ENCODE assay signal across 7 mouse cellular contexts in the genomic region with DNA sequence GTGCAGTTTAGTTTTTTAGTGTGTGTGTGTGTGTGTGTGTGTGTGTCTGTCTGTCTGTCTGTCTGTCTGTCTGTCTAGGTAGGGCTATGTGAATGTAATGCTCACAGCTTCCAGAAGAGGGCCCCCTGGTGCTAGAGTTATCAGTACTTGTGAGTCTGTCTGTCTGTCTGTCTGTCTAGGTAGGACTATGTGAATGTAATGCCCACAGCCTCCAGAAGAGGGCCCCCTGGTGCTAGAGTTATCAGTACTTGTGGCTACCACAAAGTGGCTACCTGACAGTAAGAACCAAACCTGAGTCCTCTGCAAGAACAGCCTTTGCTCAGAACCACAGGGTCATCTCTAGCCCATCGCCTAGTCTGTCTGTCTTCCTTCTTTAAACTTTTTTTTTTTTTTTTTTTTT. TPM values are rescaled to one million over a fixed set of nuclear protein-coding genes. Genes with fewer than 3 reads are reported as not detected.
DNase-seq lines count a peak whose midpoint lies in the region; ATAC-seq and TF ChIP-seq lines count a peak whose summit lies in the region.

No protein-coding gene starts in this region.

- no peak for TF ChIP-seq POLR2A in testis, adult 2 months (IDR thresholded peaks at IDR 0.05; ENCODE audit: control insufficient read depth, low read depth, low read length)

- H3K27ac ChIP-seq in testis, adult 2 months (ENCODE audit: control insufficient read depth, insufficient read depth, low read depth, low read length): no peak overlapping the region
- no peak overlapping the region for H3K27ac ChIP-seq in liver, embryonic 13.5 days

- H3K4me2 ChIP-seq in liver, embryonic 13.5 days: no peak overlapping the region

- H3K4me1 ChIP-seq in testis, adult 2 months (ENCODE audit: control insufficient read depth, insufficient read depth, low read length): no peaks in the 10 kb centered on the region
- H3K4me1 ChIP-seq in liver, embryonic 13.5 days (replicated peaks): peaks cover 22% of the 10 kb centered on the region

- no peaks in the 10 kb centered on the region for H3K27me3 ChIP-seq in testis, adult 2 months (ENCODE audit: control insufficient read depth, insufficient read depth, low read length)
- H3K27me3 ChIP-seq in liver, embryonic 13.5 days: no peaks in the 10 kb centered on the region

- WGBS in liver, embryonic 13.5 days (ENCODE audit: insufficient replicate concordance): 60% methylated on average over 1 of the region's 1 CpGs

- peak; percentile 76 for ATAC-seq in erythroblast, adult 5-6 weeks (replicated peaks; ENCODE audit: low FRiP score, poor library complexity, severe bottlenecking)
- ATAC-seq in liver, embryonic 13.5 days (ENCODE audit: low read depth): 0 out of 2 replicates have a peak, but pooled peaks have one; percentile 12

- no peak overlapping the region for H3K4me3 ChIP-seq in testis, adult 2 months (ENCODE audit: control insufficient read depth, low read depth, low read length)
- no peak overlapping the region for H3K4me3 ChIP-seq in liver, embryonic 13.5 days (replicated peaks)

- no peak for DNase-seq in testis, postnatal 14 days (ENCODE audit: low spot score)
- peak; percentile 41 for DNase-seq in adrenal gland, postnatal 25 days
- DNase-seq in kidney, adult 8-10 months: peak; percentile 68 to 85
- DNase-seq in liver, embryonic 13.5 days: peak; percentile 53
- peak; percentile 38 to 40 for DNase-seq in right cerebral cortex, adult 2 months (ENCODE audit: low spot score in 2 of 2)

- no peaks in the 10 kb centered on the region for H3K36me3 ChIP-seq in testis, adult 2 months (ENCODE audit: control insufficient read depth, insufficient read depth, low read length)
- peaks cover 10% of the 10 kb centered on the region; the same call in 1 of the 2 replicates for H3K36me3 ChIP-seq in liver, embryonic 13.5 days

- H3K9ac ChIP-seq in liver, embryonic 13.5 days: no peak overlapping the region

- peak; percentile 8; the same call in 1 of the 2 replicates for TF ChIP-seq CTCF in testis, adult 2 months (IDR thresholded peaks at IDR 0.05; ENCODE audit: control insufficient read depth, insufficient read depth, insufficient replicate concordance, low read depth, low read length)

- no peaks in the 10 kb centered on the region for H3K9me3 ChIP-seq in liver, embryonic 13.5 days (replicated peaks)

RNA-seq across cellular contexts. Expression of a gene that starts 16.2 kb away (rescaled TPM):
- 67.0 and 80.5 TPM in 2 replicates for polyA plus RNA-seq in testis, adult 2 months (2012; rRNA removed)
- 8.8 and 9.3 TPM in 2 replicates for total RNA-seq in adrenal gland, postnatal 25 days (2021)
- 7.3 and 36.5 TPM in 2 replicates for total RNA-seq in erythroblast, adult 5-6 weeks (2015; ENCODE audit: low replicate concordance)
- 14.8 and 27.6 TPM in 2 replicates for total RNA-seq in erythroblast, adult 5-6 weeks (2017; ENCODE audit: low replicate concordance)
- 3.3 and 4.1 TPM in 2 replicates for polyA plus RNA-seq in liver, embryonic 13.5 days (2015; fragmentation: Nextera tagmentation; extraction: Ambion mirVana)

RNA-seq across cellular contexts. Expression of a gene that starts 35.3 kb away (rescaled TPM):
- 20.6 and 25.0 TPM in 2 replicates for polyA plus RNA-seq in testis, adult 2 months (2012; rRNA removed)
- total RNA-seq in adrenal gland, postnatal 25 days (2021): 1.4 and 3.9 TPM in 2 replicates
- total RNA-seq in erythroblast, adult 5-6 weeks (2015; ENCODE audit: low replicate concordance): 2.5 and 4.8 TPM in 2 replicates
- 6.3 and 16.2 TPM in 2 replicates for total RNA-seq in erythroblast, adult 5-6 weeks (2017; ENCODE audit: low replicate concordance)
- polyA plus RNA-seq in liver, embryonic 13.5 days (2015; fragmentation: Nextera tagmentation; extraction: Ambion mirVana): 1.8 TPM in 2 replicates

RNA-seq across cellular contexts. Expression of a gene that starts 35.3 kb away (rescaled TPM):
- 13.4 and 17.0 TPM in 2 replicates for polyA plus RNA-seq in testis, adult 2 months (2012; rRNA removed)
- total RNA-seq in adrenal gland, postnatal 25 days (2021): 38.7 and 40.5 TPM in 2 replicates
- 10.4 and 19.9 TPM in 2 replicates for total RNA-seq in erythroblast, adult 5-6 weeks (2015; ENCODE audit: low replicate concordance)
- total RNA-seq in erythroblast, adult 5-6 weeks (2017; ENCODE audit: low replicate concordance): 48.5 and 68.2 TPM in 2 replicates
- 26.0 and 26.1 TPM in 2 replicates for polyA plus RNA-seq in liver, embryonic 13.5 days (2015; fragmentation: Nextera tagmentation; extraction: Ambion mirVana)

RNA-seq across cellular contexts. Expression of a gene that starts 35.4 kb away (rescaled TPM):
- 16.3 and 17.6 TPM in 2 replicates for polyA plus RNA-seq in testis, adult 2 months (2012; rRNA removed)
- total RNA-seq in adrenal gland, postnatal 25 days (2021): 15.5 and 22.0 TPM in 2 replicates
- total RNA-seq in erythroblast, adult 5-6 weeks (2015; ENCODE audit: low replicate concordance): 1.2 and 2.1 TPM in 2 replicates
- total RNA-seq in erythroblast, adult 5-6 weeks (2017; ENCODE audit: low replicate concordance): 3.2 and 4.3 TPM in 2 replicates
- polyA plus RNA-seq in liver, embryonic 13.5 days (2015; fragmentation: Nextera tagmentation; extraction: Ambion mirVana): 28.0 and 28.4 TPM in 2 replicates

RNA-seq across cellular contexts. Expression of a gene that starts 41.5 kb away (rescaled TPM):
- 93.7 and 96.8 TPM in 2 replicates for polyA plus RNA-seq in testis, adult 2 months (2012; rRNA removed)
- total RNA-seq in adrenal gland, postnatal 25 days (2021): 213 and 228 TPM in 2 replicates
- 24.2 and 44.9 TPM in 2 replicates for total RNA-seq in erythroblast, adult 5-6 weeks (2015; ENCODE audit: low replicate concordance)
- 9.1 and 10.8 TPM in 2 replicates for total RNA-seq in erythroblast, adult 5-6 weeks (2017; ENCODE audit: low replicate concordance)
- polyA plus RNA-seq in liver, embryonic 13.5 days (2015; fragmentation: Nextera tagmentation; extraction: Ambion mirVana): 288 and 289 TPM in 2 replicates
